Mouse (Mus musculus) lung, postnatal 0 days (tissue): ENCODE measurements around the gene Fbxw8. TPM values are rescaled to one million over a fixed set of nuclear protein-coding genes. Genes with fewer than 3 reads are reported as not detected.
A peak's percentile ranks its signal among the peaks of the same experiment; 100 is the strongest.

Experiments
- ATAC-seq: fragments of 200-750 bp; cut with Nextera tagmentation; 2 replicates; pipeline ENCODE4 v1.8.0; 2017; ENCODE audit warnings: moderate library complexity
- DNase-seq: peaks from one replicate; pipeline ENCODE4 v3.0.0-alpha.2; 2016; ENCODE audit warnings: low spot score
- H3K27ac ChIP-seq: fragments of 300-500 bp; sonication (generic); 2 replicates; pipeline ENCODE4 v1.5.1; 2014; ENCODE audit warnings: antibody characterized with exemption, mild to moderate bottlenecking, low read length, mixed read lengths
- H3K27me3 ChIP-seq: fragments of 300-500 bp; sonication (generic); replicated peaks from 2 replicates; pipeline ENCODE4 v1.6.1; 2014; ENCODE audit warnings: low read length, mixed read lengths; ENCODE audit not compliant: insufficient read depth
- H3K36me3 ChIP-seq: fragments of 300-500 bp; sonication (generic); 2 replicates; pipeline ENCODE4 v1.6.1; 2014; ENCODE audit warnings: low read length, mixed read lengths; ENCODE audit not compliant: insufficient read depth
- H3K4me1 ChIP-seq: fragments of 300-500 bp; sonication (generic); 2 replicates; pipeline ENCODE4 v1.6.1; 2014; ENCODE audit warnings: antibody characterized with exemption, low read depth, low read length, mixed read lengths; ENCODE audit not compliant: insufficient read depth
- H3K4me2 ChIP-seq: fragments of 300-500 bp; sonication (generic); replicated peaks from 2 replicates; pipeline ENCODE4 v1.6.1; 2014; ENCODE audit warnings: low read depth, mild to moderate bottlenecking, low read length, moderate library complexity, mixed read lengths
- H3K4me3 ChIP-seq: fragments of 300-500 bp; sonication (generic); 2 replicates; pipeline ENCODE4 v1.5.1; 2014; ENCODE audit warnings: low read depth, low read length
- H3K9ac ChIP-seq: fragments of 300-500 bp; sonication (generic); replicated peaks from 2 replicates; pipeline ENCODE4 v1.6.1; 2014; ENCODE audit warnings: low read depth, mild to moderate bottlenecking
- H3K9me3 ChIP-seq: fragments of 300-500 bp; sonication (generic); 2 replicates; pipeline ENCODE4 v1.6.1; 2016; ENCODE audit warnings: low read length, mixed read lengths
- CTCF ChIP-seq: IDR thresholded peaks from 2 replicates; pipeline ENCODE4 v1.5.1; 2016; ENCODE audit warnings: antibody characterized with exemption, mild to moderate bottlenecking
- EP300 ChIP-seq: IDR thresholded peaks from 2 replicates; pipeline ENCODE4 v1.6.1; 2016; ENCODE audit warnings: antibody characterized with exemption, mild to moderate bottlenecking, control low read depth
- WGBS: fragments of 180-500 bp; shearing (Covaris S2); extraction: QIAGEN DNeasy Blood & Tissue Kit; methylation state at CpG from one replicate; pipeline ENCODE4 v1.1.7; 2014; 5-methylcytosine and 5-hydroxymethylcytosine counted together
- polyA plus RNA-seq: library from polyadenylated mRNA; unstranded; fragments of >200 nt; fragmentation: Nextera tagmentation; extraction: Ambion mirVana; gene quantifications from 2 replicates; pipeline ENCODE4 v1.2.1, GENCODE M21; 2015

Fbxw8 gene
- polyA plus RNA-seq, 1 experiment from 2014 or later, result 27.9 TPM

GRCm38 (mm10) chr5:118145458-118145857 lies 9.8 kb downstream of the Fbxw8 start:
- H3K4me2 ChIP-seq, result no peak overlapping the region
- TF ChIP-seq CTCF, result no peak
- H3K27me3 ChIP-seq, result no peaks in the 10 kb centered on the region
- 86% methylated on average over 3 of the region's 3 CpGs for WGBS
- peaks cover 21% of the 10 kb centered on the region for H3K4me1 ChIP-seq
- no peak for ATAC-seq
- H3K27ac ChIP-seq, result no peak overlapping the region
- peaks cover 19% of the 10 kb centered on the region; the same call in 1 of the 2 replicates for H3K36me3 ChIP-seq
- no peak overlapping the region for H3K4me3 ChIP-seq
- H3K9ac ChIP-seq, result no peak overlapping the region
- H3K9me3 ChIP-seq, result no peaks in the 10 kb centered on the region
- DNase-seq, result no peak

GRCm38 (mm10) chr5:118144770-118145169 lies 10.5 kb downstream of the Fbxw8 start:
- ATAC-seq, result peak; percentile 12
- 62% methylated on average over 6 of the region's 6 CpGs for whole genome bisulfite sequencing
- no peak overlapping the region for H3K9ac ChIP-seq
- no peak overlapping the region for H3K4me3 ChIP-seq
- peaks cover 23% of the 10 kb centered on the region; the same call in 1 of the 2 replicates for H3K36me3 ChIP-seq
- no peaks in the 10 kb centered on the region for H3K9me3 ChIP-seq
- peak overlapping the region; percentile 38; the same call in 1 of the 2 replicates for H3K27ac ChIP-seq
- H3K4me2 ChIP-seq, result no peak overlapping the region; the same call in 1 of the 2 replicates
- TF ChIP-seq EP300, result no peak
- TF ChIP-seq CTCF, result no peak
- H3K27me3 ChIP-seq, result no peaks in the 10 kb centered on the region
- H3K4me1 ChIP-seq, result peaks cover 18% of the 10 kb centered on the region
- peak; percentile 38 for DNase-seq

GRCm38 (mm10) chr5:118144327-118144726 lies 10.9 kb downstream of the Fbxw8 start:
- Histone ChIP-seq H3K4me3 (no peak overlapping the region), H3K4me2 (no peak overlapping the region; the same call in 1 of the 2 replicates), H3K4me1 (peaks cover 18% of the 10 kb centered on the region), H3K9me3 (no peaks in the 10 kb centered on the region), H3K9ac (no peak overlapping the region), H3K27ac (peak overlapping the region; percentile 38; the same call in 1 of the 2 replicates), H3K36me3 (peaks cover 27% of the 10 kb centered on the region), H3K27me3 (no peaks in the 10 kb centered on the region)
- whole genome bisulfite sequencing, result 80% methylated on average over 4 of the region's 4 CpGs
- DNase-seq, result peak; percentile 62
- TF ChIP-seq CTCF (no peak), EP300 (peak; percentile 10; the same call in 1 of the 2 replicates)
- ATAC-seq, result peak; percentile 89

- Histone ChIP-seq H3K9me3 (no peaks in the 10 kb centered on the region), H3K9ac (no peak overlapping the region), H3K4me2 (no peak overlapping the region), H3K27ac (peak overlapping the region; percentile 20; the same call in 1 of the 2 replicates), H3K4me1 (peaks cover 18% of the 10 kb centered on the region), H3K4me3 (no peak overlapping the region), H3K27me3 (no peaks in the 10 kb centered on the region), H3K36me3 (peaks cover 33% of the 10 kb centered on the region)
- WGBS, result 75% methylated on average over 12 of the region's 12 CpGs
- TF ChIP-seq EP300 (no peak), CTCF (no peak)
- DNase-seq (no peak), ATAC-seq (no peak)
Measured at GRCm38 (mm10) chr5:118143211-118144026, 11.8 kb downstream of the Fbxw8 start.

- Histone ChIP-seq H3K4me1 (peaks cover 18% of the 10 kb centered on the region), H3K9me3 (no peaks in the 10 kb centered on the region), H3K27ac (no peak overlapping the region), H3K27me3 (no peaks in the 10 kb centered on the region), H3K9ac (no peak overlapping the region), H3K4me3 (no peak overlapping the region), H3K4me2 (no peak overlapping the region), H3K36me3 (peaks cover 33% of the 10 kb centered on the region)
- ATAC-seq (no peak), DNase-seq (no peak)
- TF ChIP-seq CTCF, result no peak
- TF ChIP-seq EP300, result no peak
- WGBS, result 84% methylated on average over 8 of the region's 8 CpGs
Measured at GRCm38 (mm10) chr5:118142471-118142870, 12.8 kb downstream of the Fbxw8 start.

- Histone ChIP-seq H3K4me3 (no peak overlapping the region), H3K27me3 (no peaks in the 10 kb centered on the region), H3K4me1 (peaks cover 2% of the 10 kb centered on the region; the same call in 1 of the 2 replicates), H3K4me2 (no peak overlapping the region), H3K9ac (no peak overlapping the region), H3K27ac (no peak overlapping the region), H3K36me3 (peaks cover 33% of the 10 kb centered on the region), H3K9me3 (no peaks in the 10 kb centered on the region)
- TF ChIP-seq CTCF (no peak), EP300 (no peak)
- DNase-seq (no peak), ATAC-seq (no peak)
- 87% methylated on average over 8 of the region's 8 CpGs for WGBS
Measured at GRCm38 (mm10) chr5:118139630-118140029, 15.6 kb downstream of the Fbxw8 start.
